Mouse (Mus musculus) spleen, postnatal 4 days (tissue): ENCODE data around the gene 4921524J17Rik.

Source experiments
- DNase-seq, 2 experiments: peaks; one replicate each; pipeline ENCODE4 v3.0.0; 2022; ENCODE audit warnings: low spot score in 2 of 2

The 4921524J17Rik gene

GRCm38 (mm10) chr8:85432168-85433016, at the start of gene 4921524J17Rik:
TSS of gene 4921524J17Rik (minus strand) at chr8:85432833.
- DNase-seq = peak; percentile 96 to 97

- DNase-seq = no peak
Observed at GRCm38 (mm10) chr8:85482427-85482826, 49.8 kb upstream of the 4921524J17Rik start.

GRCm38 (mm10) chr8:85481900-85482299, 49.3 kb upstream of the 4921524J17Rik start:
- peak; percentile 53 to 74 for DNase-seq

- no peak for DNase-seq
Observed at GRCm38 (mm10) chr8:85479710-85480109, 47.1 kb upstream of the 4921524J17Rik start.

- DNase-seq = no peak
Observed at GRCm38 (mm10) chr8:85478397-85478796, 45.8 kb upstream of the 4921524J17Rik start.

- no peak for DNase-seq
Observed at GRCm38 (mm10) chr8:85476970-85477545, 44.4 kb upstream of the 4921524J17Rik start.

- no peak for DNase-seq
Observed at GRCm38 (mm10) chr8:85474924-85475323, 42.3 kb upstream of the 4921524J17Rik start.

- DNase-seq = no peak
Observed at GRCm38 (mm10) chr8:85473246-85473645, 40.6 kb upstream of the 4921524J17Rik start.

GRCm38 (mm10) chr8:85472800-85473199, 40.2 kb upstream of the 4921524J17Rik start:
- DNase-seq = no peak

- no peak for DNase-seq
Observed at GRCm38 (mm10) chr8:85470753-85471152, 38.1 kb upstream of the 4921524J17Rik start.

- DNase-seq = no peak
Observed at GRCm38 (mm10) chr8:85466056-85466455, 33.4 kb upstream of the 4921524J17Rik start.

- DNase-seq = no peak
Observed at GRCm38 (mm10) chr8:85464316-85464715, 31.7 kb upstream of the 4921524J17Rik start.

GRCm38 (mm10) chr8:85462441-85462840, 29.8 kb upstream of the 4921524J17Rik start:
- no peak for DNase-seq

GRCm38 (mm10) chr8:85461377-85461776, 28.7 kb upstream of the 4921524J17Rik start:
- DNase-seq = peak in 1 of 2 experiments; percentile 20

- DNase-seq = no peak
Observed at GRCm38 (mm10) chr8:85460804-85461203, 28.2 kb upstream of the 4921524J17Rik start.

- no peak for DNase-seq
Observed at GRCm38 (mm10) chr8:85459582-85459981, 26.9 kb upstream of the 4921524J17Rik start.

GRCm38 (mm10) chr8:85456536-85456935, 23.9 kb upstream of the 4921524J17Rik start:
- DNase-seq = peak; percentile 40 to 71

- no peak for DNase-seq
Observed at GRCm38 (mm10) chr8:85454750-85455149, 22.1 kb upstream of the 4921524J17Rik start.

- no peak for DNase-seq
Observed at GRCm38 (mm10) chr8:85453256-85453655, 20.6 kb upstream of the 4921524J17Rik start.

GRCm38 (mm10) chr8:85452328-85452727, 19.7 kb upstream of the 4921524J17Rik start:
- no peak for DNase-seq

- DNase-seq = no peak
Observed at GRCm38 (mm10) chr8:85450335-85450734, 17.7 kb upstream of the 4921524J17Rik start.

GRCm38 (mm10) chr8:85445936-85446685, 13.5 kb upstream of the 4921524J17Rik start:
- no peak for DNase-seq
